Mouse (Mus musculus): ENCODE measurements around the gene Apoe.

Apoe gene

DNA sequence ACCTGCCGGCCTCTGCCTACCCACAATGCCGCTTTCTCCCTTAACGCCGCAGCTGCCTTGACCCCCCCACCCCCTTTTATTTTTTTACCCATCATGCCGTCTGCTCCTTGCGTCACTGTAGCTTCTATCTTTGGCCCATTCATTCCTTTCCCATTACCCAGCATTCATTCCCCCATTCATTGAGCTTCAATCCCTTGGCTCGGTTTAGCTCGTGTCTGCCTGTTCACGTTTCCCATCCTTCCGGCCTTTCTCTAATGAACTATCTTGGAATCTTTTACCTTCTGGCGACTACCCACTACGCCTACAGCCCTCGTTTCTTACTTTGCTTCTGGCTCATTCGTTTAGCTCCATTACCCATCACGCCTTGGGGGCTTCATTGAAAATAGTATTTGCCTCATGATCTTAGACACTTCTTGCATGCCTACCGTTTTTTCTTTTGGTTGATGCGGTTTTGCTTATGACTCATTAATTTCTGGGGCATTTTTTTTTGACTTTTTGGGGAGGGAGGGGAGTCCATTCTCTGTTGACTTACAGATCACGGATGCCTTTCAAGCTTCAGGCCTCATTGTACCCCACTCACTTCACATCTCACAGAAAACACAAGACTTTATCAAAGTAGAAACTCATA is 17.2 kb upstream of the Apoe start:
- no peak for DNase-seq (ENCODE audit: low read depth)

DNA sequence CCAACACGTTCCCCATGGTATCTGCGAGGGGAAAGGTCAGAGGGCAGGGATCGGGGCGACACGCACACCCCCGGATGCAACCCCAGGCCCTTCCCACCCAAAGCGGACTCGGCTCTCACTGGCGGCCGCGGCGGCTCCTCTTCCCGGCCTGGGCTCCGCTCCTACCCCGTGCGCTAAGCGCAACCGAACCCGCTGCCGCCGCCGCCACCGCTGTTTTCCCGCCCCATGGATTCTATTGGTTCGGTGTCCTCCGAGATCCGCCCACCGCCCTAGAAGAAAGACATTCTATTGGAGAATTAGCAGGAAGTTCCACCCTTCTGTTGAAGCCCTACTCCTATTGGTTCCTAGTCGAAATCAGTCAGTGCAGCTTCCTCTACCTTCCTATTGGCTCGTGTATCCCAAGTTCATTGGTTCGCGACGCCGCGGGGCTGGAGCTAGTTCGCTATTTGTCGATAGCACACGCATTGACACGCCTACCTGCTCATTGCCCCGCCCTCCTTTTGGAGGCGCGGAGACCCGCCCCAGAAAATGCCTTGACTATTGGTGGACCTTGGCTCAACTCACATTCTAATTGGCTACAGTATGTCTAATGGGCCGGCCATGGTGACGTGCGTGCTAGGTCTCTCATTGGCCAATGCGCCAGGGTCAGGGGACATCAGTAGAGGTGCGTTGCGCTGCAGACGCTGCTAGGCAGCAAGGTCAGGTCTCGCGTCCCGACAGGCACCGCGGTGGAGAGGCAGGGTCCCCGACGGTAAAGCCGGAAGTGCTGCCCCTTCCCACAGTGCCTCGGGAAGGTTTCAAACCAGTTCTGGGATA is 16.5 kb upstream of the Apoe start, which contains the start of gene Tomm40:
Gene Tomm40, minus strand, starts transcription at position 200 of the 816 bp plus-strand sequence.
- DNase-seq (ENCODE audit: low read depth) = peak; percentile 100

DNA sequence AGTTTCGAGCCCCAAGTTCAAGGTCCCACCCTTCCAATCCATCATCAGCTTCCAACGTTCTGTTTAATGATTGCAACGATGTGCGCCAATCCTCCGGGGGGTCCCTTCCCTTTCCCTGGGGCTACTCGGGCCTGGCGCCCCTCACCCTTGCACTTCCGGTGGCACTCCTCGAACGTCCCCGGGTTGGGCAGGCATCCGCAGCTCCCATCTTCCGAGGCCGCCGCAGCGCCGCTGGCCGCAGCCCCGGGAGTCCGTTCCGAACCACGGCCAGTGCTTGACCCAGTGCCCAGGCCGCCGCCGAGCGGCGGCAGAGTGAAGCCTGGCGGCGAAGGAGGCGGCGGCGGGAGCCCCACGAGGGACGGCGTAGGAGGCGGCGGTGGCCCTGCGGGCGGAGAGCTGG is 15.8 kb upstream of the Apoe start:
- DNase-seq (ENCODE audit: low read depth) = no peak

DNA sequence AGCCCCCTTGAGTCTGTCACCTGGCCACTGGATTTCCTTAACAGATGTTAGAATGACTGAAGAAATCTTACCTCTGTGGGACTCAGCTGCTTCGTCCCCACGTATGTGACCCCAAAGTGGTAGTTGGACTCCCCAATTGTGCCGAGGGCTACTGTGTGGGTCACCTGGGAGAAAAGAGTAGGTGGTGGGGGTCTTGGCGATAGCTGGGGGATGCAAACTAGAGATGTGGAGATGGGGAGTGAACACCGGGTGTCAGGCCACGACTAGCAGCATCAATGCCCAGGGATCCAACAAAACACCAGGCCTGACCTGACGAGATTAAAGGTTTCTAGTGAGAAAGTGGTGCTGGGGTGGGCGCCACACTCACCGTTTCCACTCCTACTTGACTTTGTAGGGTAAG is 14.6 kb upstream of the Apoe start:
- no peak for DNase-seq (ENCODE audit: low read depth)

DNA sequence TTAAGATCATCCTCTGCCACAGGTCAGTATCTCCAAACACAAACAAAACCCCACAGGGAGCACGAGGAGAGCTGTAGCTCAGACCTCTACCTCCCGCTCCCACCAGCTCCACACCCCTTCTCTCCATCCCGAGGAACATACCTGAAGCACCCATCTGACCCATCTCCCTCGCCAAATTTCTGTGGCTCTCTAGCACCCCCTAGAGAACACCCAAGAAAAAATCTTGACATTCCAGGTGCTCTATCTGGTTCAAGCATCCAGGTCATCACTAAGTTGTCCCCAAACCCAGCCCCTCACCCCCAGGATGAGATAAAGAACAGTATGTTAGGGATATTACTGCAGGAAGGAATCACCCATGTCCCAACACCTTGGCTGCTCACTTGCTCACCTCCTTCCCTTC is 14.2 kb upstream of the Apoe start:
- DNase-seq (ENCODE audit: low read depth) = no peak

DNA sequence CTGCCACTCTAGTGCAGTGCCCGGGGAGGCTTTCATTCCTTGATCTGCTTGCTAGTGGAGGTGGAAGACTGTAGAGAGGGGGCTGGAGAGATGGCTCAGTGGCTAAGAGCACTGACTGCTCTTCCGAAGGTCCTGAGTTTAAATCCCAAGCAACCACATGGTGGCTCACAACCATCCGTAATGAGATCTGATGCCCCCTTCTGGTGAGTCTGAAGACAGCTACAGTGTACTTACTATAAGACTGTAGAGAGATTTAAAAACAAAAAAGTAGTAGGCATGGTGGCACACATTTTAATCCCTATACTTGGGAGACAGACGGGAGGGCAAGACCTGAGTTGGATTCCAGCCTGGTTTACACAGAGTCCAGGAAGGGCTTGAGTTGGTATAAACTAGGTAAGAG is 13.4 kb upstream of the Apoe start:
- no peak for DNase-seq (ENCODE audit: low read depth)

DNA sequence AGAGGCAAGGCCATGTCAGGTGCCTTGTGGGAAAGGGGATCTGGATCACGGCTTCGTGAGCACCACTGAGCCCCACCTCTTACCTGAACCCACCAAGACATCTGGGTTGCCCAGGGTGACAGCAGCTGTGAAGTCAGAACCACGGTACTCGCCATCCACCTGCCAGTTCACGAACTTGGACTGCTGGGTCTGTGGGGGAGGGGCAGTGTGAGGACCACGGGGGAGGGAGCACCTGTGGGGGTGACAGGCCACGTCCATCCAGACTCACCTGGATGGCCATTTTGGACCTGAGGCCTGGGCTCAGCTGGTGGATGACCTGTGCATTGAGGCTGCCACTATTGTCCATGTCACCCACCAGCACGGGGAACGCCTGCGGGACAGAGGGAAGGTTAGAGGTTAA is 11.7 kb upstream of the Apoe start:
- DNase-seq (ENCODE audit: low read depth) = no peak

DNA sequence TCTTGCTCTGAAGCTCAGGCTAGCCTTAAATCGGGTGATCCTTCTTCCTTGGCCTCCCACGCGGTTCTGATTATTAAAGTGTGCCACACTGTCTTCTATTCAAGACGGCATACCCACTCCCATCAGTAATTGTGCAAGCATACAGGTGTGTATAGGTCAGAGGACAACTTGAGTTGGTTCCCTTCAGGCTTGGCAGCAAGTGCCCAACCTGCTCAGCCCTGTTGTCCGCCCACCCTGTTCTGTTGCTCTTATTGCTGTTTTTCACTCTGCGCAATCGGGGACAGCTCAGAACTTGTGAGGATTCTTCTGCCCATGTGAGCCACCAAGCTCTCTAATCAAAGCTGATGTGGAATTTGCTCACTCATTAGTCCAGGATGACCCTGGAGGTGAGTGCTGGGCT is 6.3 kb upstream of the Apoe start:
- no peak for DNase-seq (ENCODE audit: low read depth)

DNA sequence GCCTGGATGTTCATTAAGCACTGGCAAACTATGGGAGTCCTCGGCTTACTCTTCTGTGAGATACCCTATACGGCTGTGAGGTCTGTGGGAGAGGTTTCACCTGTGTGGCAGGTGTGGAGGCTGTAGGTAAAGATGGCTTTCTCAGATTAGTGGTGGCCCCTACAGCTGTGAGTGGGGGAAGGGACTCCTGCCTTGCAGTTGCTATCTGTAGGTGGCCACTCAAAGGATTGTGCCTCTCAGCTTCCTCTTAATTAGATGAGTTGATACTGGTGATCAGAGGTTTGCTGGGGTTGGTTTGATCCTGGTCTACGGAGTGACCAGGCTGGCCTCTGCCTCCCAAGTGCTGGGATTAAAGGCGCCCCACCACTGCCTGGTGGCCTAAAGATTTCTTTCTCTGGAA is 5.5 kb upstream of the Apoe start:
- DNase-seq (ENCODE audit: low read depth) = no peak

DNA sequence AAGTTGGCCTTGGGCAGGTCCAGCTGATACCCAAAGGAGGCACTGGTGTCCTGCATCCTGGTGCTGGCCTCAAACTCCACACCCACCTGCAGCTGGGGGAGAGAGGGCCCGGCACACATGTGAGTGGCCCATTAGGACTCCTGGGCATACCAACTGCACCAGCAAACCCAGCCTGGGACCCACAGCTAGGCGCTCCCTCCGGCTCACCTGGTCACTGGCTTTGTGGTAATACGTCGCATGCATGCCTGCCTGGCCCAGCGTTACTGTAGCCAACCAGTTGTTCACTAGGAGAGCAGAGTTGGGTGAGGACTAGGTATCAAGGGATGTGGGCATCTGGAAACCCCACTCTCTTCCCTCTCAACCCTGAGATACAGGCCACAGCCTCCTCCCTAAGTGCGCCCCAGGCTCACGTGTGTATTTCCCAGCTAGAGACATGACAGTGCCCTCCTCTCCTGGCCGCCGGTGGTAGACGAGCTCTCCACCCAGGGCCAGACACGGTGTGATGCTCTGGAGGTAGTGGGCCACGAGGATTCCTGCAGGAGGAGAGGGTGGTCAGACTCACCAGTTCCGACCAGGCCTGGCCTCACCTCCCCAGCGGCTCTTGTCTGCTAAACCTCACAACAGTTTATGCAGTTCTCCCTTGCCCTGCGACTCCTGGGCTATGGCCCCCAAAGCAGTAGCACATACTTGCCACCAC is 4.0 kb upstream of the Apoe start:
- no peak for DNase-seq (ENCODE audit: low read depth)

DNA sequence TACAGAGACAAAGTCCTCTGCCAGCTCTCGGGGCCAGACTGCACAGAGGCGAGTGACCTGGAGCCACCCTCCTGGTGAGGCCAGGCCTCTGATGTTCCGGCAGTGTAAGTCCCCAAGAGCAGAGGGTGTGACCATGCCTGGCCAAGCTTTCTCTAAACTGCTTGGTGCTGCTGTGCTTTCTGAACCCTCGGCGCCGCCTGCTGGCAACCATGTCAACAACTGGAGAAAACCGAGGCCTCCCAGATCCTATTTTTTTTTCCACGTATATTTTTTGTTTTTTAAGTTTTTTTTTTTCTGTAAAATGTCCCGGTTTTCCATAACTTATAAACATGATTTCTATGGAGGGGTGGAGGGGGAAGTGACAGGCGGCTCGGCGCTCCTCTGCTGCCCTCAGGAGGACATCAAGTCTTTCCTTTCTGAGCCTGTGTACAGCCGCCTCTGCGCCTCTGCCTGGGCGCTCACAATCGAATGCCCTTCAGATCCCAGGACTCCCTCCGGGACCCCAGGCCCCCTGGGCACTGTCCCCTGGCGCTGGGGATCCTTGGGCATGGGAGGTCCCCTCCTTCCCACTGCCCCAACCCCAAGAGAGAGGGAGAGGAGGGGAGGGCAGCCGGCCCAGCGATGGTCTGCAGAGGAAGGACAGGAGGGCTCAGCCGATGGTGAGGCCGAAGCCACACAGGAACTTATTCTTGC is 2.2 kb upstream of the Apoe start:
- peak; percentile 57 for DNase-seq (ENCODE audit: low read depth)

DNA sequence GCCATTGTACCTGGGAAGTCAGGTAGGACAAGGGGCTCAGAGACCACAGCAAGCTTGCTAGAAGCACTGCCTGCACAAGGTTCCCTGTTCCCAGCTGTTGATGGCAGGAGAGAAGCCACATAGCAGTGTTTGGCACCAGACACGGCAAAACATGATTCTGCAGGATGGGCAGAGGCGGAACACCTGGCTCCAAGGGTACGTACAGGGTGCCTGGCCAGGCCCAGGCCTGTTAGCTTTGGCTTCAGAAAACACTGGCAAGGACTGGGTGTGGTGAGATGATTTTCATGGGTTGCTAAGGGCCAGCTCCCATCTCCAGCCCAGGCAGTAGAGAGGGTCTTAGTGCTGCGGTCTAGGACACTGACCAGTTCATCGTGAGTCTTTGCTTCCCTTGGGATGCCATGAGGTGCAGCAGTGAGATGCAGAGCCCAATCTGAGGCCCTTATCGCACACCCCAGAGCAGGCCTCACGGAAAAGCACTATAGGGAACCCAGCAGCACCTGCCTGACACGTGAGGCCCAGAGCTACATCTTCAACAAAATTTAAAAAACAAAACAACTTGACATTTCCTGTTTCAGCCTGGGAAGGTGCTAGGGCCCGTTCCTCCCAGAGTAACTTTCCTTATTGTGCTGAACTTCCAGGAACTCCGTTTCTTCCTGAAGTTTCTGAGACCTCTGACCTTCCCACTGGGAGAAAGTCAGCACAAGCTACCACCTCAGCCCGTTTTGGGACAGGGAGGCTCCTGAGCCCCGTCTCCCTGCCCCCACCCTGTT is 1.5 kb upstream of the Apoe start:
- no peak for DNase-seq (ENCODE audit: low read depth)

DNA sequence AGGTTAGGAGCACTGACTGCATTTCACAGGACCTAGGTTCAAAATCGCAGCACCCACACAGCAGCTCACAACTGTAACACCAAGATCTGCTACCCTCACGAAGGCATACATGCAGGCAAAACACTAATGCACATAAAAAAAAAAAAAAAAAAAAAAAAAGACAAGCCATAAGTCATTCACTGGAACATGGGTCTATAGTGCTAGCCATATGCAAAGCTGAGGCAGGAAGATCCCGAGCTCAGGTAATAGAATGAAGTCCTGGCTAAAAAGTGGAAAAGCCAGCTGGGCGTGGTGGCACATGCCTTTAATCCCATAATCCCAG is 800 bp upstream of the Apoe start:
- no peak for DNase-seq (ENCODE audit: low read depth)

DNA sequence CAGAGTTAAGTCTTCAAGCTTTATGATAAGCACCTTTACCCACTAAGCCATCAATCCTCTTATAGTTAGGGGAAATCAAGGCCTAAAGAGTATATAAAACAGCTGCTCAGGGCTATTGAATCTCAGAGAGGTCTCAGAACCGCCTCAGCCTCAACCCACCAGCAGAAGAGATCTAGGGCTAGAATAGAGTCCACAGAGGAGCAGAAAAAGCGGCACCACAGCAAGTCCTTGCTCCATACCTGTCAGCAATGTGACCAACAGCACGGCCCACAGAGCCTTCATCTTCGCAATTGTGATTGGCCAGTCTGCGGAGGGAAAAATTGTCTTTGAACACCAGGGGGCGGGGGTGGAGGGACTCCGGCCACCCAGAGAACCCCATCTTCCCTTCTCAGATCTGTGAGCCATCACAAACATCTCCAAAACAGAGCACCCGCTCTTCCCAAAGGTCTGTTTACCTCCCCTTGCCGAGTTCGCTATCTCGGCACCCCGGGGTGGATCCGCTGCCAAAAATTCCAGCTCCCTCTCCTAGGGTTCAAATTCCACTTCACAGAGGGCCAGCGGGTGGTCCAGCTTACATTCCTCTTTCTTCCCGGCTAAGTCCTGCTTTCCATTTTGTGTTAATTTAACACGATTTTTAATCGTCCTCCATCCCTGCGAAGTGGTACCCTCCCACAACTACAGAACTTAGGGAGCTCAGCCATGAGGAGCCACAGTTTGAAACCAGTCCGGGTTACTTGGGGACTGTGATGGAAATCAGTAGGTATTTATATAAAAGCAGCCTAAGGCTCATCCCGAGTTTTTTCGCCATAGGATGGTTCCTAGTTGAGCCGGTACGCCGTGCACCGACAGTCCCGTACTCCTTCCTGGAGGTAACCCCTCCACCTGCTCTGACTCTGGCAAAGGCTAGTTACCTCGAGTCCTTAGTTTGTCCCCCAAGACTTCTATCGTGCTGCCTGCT is 760 bp downstream of the Apoe start:
- no peak for DNase-seq (ENCODE audit: low read depth)

DNA sequence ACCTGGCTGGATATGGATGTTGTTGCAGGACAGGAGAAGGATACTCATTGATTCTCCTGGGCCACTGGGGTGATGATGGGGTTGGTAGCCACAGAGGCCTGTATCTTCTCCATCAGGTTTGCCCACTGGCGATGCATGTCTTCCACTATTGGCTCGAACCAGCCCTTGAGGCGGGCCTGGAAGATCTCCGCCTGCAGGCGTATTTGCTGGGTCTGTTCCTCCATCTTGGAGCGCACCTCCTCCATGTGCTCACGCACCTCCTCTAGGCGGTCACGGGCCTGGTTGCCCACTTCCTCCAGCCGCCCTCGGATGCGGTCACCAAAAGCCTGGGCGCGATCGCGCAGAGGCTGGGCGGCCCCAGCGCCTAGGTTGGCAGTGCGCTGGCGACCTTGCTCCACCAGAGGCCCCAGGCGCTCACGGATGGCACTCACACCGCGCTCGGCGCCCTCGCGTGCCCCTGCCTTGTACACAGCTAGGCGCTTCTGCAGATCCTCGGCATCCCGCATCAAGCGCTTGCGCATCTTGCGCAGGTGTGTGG is 2.6 kb downstream of the Apoe start:
- DNase-seq (ENCODE audit: low read depth) = no peak

DNA sequence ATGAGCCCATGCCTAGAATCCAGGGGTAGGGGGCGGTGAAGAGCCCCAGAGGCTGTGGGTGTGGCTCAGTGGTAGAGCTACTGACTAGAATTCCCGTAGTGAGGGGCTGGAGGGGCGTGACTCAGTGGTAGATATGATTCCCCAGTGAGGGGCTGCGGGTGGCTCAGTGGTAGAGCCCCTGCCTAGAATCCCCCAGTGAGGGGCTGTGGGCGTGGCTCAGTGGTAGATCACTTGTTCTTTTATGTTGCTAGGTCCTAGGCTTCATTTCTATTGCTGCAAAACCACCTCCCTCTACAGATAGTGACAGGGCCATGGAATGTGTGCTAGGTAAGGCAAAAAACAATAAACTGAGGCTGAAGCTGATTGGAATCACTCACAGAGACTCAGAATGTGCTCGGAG is 3.1 kb downstream of the Apoe start:
- DNase-seq (ENCODE audit: low read depth) = no peak

DNA sequence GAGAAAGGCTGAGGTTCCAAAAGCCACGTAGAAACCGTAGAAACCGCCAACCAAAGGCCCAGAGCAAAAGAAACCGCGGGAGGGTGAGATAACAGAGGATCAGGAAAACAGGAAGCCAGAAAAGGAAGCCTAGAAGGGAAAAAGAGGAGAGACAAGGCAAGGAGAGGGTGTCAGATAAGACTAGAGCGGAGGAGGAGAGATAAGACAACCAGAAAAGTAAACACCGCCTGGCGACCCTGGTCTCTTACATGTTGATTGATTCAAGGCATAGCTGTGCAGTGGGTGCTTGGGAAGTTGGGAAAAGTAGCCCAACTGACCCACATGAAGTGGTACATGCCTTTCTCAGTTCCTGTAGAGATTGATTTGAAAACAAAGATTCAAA is 3.8 kb downstream of the Apoe start:
- DNase-seq (ENCODE audit: low read depth) = no peak

DNA sequence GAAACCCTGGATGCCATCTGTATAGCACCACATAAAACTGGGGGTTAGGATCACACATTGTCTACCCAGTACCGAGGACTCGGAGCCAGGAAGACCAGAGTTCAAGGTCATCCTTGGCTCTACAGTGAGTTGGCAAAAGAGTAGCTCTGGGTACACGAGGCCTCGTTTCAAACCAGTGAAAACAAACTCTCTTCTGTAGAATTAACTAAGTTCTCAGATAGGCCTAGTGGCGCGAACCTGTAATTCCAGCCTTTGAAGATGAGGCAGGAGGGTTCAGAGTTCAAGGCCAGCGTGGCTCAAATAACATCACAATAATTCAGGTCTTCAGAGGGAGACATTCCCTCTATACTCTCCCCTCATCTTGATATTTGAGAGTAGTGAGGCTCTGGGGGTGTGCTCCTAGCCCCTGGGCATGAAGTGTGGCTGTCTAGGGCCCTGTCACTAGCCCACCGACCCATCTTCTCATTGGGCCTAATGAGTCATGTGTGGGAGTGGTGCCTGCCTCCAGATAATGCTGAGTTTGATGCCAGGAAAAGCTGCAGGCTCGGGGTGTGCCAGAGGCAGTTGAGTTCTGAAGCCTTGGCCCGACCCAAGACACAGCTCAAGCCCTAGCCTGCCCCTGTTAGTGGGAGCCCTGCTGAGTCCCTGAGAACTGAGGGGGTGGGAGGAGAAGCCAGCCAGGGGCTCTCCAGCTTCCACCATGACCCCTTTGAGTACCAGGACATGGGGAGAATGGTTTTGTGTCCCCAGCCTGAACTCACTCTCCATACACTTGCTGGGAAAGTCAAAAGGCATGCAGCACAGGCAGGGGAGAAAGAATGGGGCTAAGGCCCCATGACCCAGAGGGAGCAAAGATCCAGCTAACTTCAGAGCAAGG is 4.4 kb downstream of the Apoe start:
- DNase-seq (ENCODE audit: low read depth) = no peak

DNA sequence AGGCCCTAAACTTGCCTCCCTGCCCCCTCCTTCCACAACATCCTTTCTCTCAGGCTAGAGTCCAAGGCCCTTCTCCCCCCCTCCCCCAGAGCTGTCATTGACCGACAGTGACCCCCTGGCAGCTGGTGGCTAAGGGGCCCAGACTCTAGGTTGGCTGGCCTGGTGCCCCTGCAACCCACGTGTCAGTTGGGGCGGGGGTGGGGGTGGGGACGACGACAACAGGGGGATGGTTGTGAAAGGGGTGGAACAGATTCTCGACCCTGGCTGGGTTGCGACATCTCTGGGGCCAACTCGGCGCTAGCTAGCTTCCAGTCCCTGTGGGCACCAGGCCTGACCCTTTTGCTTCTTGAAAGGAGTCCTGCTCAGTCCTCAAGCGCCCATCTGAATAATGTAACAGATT is 5.6 kb downstream of the Apoe start:
- DNase-seq (ENCODE audit: low read depth) = no peak

Data from c-Kit-positive CD71-positive TER-119-negative erythroid progenitor cells, embryonic 14.5 days (primary cell).